Mouse (Mus musculus): ENCODE data around the gene Cenpc1.

The Cenpc1 gene

DNA sequence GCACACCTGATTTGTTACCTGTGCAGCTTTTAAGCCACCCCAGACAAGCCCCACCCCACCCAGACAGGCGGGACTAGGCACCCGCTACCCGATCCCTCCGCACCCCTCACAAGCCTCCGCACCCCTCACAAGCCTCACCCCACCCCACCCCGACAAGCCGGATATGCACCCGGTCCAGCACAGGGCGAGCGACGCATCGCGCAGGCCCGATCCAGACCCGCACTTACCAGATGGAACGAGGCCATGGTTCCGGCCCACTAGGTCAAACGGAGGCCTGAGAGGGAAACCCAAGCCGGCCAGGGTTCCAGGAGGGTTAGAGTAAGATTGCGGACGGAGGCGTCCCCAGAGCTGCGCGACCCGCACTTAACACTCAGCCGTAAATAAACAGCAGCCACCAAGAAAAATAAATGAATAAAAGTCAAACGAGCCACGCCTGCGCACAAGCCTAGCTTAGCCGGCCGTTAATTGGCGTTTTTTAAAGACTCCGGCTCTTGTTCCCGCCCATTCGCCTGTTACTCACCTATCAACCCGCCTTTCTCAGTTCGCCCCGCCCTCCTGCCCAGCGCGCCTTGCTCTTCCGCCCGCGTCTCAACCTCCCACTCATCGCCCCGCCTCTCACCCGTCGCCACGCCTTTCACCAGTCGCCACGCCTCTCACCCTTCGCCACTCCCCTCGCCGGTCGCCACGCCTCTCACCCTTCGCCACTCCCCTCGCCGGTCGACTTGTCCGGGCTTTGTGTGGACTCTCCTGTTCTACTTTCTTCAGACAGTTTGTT lies at the start of gene Cenpc1:
TSS of gene Cenpc1 (minus strand) at position 483 of the 775 bp plus-strand sequence.
- DNase-seq (ENCODE audit: low spot score) = peak; percentile 99

DNA sequence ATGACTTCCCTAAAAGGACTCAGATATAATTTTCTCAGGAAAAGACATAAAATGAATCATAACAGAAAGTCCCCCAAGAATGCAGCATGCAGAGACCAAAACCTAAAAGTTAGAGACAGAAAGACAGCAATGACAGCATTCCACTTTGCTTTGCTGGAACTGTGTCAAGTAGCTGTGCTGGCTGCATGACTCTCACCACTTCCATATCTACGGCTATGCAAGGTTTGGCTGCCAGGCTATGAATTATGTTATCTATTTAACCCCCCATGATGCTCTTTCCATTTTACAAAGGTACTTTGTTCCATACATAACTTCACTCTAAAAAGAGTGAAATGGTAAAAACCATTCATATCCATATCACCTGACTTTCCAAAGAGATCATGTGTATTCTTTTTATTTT lies 48.6 kb upstream of the Cenpc1 start:
- no peak for DNase-seq (ENCODE audit: low spot score)

DNA sequence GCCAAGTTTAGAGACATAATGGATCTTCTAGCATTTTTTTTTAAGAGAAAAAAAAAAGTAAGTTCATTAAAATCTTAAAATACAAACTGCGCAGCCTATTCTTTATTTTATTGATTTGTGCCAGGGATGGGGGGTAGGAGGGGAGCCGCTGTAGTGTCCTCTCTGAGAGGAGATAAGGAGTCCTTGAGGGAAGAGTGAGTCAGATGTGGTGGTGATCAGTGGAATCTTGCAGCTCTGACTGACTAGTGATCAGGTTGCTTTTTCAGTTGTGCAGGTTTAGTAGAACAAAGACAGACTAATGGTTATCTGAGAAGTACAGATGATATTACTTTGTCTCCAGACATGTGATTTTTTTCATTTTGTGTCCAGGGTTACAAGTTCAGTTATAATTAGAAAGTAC lies 47.7 kb upstream of the Cenpc1 start:
- DNase-seq (ENCODE audit: low spot score) = no peak

DNA sequence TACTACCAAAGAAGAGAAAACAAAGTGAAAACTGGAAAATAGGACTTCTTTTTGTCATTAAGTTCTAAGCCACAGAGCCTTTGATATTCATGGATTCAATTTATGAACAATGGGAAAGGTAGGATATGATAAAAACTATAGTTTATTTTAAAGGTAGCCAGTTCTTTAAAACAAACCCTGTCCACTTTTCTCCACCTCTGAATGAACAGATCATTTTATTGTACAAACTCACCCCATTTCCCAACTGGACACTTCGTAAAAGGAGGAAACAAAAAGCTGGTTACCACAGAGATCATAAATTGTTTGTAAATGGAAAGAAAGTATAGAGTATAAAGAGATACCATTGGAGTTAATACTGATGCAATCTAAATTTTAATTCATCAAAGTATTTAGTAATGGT lies 45.7 kb upstream of the Cenpc1 start:
- no peak for DNase-seq (ENCODE audit: low spot score)

DNA sequence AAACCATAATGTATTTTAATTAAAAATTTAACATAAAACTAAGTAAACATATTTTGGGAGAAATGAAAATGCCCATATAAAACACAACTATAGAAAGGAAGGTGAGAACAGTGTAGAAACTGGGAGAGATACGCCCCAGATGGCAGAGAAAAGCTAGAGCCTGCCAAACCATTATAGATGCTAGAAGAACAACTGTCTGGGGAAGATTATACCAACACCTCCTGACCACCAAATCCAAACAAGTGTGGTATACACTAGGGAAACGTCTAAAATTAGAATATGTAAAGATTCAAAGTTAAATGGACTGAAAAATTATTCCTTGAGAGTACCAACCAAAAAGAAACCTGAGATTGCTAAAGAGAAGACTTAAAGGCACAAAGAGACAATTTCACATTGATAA lies 41.2 kb upstream of the Cenpc1 start:
- no peak for DNase-seq (ENCODE audit: low spot score)

DNA sequence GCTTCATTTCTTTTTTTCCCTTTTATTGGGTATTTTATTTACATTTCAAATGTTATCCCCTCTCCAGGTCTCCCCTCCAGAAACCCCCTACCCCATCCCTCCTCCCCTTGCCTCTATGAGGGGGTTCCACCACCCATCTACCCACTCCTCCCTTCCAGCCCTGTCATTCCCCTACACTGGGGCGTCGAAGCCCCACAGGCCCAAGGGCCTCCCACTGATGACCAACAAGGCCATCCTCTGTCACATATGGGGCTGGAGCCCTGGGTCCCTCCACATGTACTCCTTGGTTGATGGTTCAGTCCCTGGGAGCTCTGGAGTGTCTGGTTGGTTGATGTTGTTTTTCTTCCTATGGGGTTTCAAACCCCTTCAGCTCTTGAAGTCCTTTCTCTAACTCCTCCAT lies 36.8 kb upstream of the Cenpc1 start:
- DNase-seq (ENCODE audit: low spot score) = no peak

DNA sequence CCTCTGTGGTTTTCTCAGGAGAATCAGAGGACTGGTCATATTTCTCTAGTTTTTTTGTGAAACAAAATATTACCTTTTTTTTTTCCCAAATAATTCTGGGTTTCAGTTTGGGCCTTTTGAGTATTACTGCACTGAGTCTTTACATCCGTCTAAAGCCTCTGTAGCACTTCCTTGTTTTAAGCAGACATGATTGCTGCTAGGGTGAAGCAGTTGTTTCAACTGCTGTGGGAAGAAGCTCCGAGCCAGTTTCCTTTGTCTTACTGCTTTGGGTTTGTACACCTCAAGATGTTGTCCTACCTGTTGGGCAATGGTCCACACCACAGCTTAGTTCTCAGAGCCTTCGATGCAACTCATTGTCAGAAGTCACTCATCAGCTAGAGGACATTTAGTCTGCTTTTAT lies 35.2 kb upstream of the Cenpc1 start:
- no peak for DNase-seq (ENCODE audit: low spot score)

DNA sequence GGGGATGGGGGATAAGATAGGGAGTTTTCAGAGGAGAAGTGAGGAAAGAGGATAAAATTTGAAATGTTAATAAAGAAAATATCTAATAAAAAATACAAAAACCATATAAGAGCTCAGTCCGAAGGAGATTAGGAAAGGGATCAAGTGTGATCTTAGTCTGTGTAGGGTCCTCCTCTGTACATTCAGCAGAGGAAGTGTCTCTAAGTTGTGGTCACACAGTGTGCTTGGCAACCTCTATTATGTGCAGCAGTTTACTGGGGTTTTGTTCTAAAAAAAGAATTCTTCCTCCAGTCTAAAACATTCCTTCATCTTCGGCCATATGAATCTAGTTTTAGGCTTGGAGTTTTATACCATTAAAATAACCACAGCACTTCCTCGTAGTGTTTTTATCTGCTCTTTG lies 33.6 kb upstream of the Cenpc1 start:
- no peak for DNase-seq (ENCODE audit: low spot score)

DNA sequence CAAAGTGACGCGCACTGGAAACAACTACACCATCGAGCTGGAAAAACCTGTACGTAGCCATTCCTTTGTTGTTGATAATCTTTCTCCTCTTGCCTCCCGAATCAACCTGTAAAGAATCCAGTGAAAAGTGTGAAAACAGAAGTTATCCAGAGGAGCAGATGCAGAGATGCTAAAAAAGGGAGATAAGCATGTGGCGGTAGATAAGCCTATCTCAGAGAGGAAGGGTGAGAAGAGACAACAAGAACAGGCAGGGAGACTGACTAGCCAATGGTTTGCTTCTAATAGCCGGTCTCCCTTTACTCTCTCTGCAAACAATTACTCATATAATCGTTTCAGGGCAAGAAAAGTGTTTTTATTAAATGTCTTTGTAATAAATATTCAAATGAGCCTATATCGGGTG lies 29.4 kb upstream of the Cenpc1 start:
- no peak for DNase-seq (ENCODE audit: low spot score)

DNA sequence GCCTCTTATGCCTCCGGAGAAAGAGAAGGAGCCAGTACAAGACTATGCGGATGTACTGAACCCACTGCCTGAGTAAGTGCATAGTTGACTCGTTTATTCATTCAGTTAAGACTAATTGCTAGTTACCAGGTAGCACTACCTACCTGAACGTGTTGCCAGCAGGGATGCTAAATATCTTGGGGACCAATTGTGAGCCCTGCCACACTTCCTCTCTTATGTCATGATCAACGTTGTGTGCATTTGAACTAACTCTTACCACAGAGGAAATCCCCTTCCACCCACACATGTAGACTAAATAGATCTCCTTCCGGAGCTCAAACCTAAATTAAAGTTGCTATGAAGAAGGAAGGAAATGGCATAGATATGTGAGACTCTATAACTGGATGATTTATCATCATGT lies 21.4 kb upstream of the Cenpc1 start:
- DNase-seq (ENCODE audit: low spot score) = no peak

DNA sequence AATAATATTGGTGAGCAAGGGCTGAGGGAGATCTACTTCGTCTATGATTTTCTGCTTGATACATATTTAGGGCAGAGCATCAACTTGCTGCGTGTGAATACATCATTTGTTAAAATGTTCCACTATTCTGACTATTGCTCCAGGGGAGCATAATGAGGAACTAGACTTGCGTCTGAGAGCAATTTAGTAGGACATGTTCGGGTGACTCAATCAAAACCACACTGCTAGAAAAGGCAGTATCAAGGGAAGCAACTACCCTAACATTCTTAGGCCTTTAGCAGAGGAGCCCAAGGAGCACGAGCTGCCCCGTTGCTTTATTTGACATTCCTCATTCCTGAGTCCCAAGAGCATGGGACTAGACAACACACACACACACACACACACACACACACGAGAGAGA lies 19.6 kb upstream of the Cenpc1 start:
- DNase-seq (ENCODE audit: low spot score) = no peak

DNA sequence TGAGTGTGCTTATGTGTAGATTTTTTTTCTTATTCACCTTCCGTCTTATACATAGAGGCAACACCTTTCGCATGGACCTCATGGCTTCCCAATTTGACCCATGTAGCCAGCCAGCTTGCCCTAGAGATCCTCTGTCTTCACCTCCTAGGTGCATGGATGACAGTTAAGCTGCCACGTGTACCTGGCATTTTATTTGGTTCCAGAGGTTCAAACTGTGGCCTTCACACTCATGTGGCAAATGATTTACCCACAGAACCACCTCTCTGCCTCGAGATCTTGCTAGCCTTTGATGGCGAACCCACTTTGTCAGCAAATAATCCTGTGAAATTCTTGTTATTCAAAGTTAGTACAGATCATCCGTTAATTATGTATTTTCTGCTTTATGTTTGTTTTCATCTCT lies 18.6 kb upstream of the Cenpc1 start:
- DNase-seq (ENCODE audit: low spot score) = no peak

DNA sequence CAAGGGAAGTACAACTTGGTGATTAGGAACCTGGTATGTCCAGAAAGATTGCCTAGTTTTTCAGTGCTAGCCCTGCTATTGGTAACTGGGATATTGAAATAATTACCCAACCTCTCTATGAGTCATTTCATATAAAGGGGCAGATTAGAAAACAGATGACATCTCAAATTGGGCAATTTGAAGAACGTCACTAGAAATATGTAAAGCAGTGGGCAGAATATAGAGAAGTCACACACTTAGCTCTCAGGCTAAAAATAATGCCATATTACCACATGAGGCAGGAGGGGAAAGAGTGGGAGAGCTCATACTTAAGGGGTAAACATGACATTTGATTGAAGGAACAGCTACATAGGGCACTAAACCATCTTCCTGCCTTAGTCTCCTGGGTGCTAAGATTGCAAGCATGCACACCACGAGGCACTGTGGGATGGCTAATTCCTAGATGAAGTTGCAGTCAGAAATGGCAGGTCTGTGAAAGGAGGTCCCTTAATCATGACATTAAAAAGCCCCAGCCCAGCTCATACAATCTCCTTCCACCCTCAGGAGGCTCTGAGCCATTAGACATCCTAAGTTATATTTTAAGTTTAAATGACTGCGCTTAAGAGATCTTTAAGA lies 13.4 kb upstream of the Cenpc1 start:
- DNase-seq (ENCODE audit: low spot score) = no peak

DNA sequence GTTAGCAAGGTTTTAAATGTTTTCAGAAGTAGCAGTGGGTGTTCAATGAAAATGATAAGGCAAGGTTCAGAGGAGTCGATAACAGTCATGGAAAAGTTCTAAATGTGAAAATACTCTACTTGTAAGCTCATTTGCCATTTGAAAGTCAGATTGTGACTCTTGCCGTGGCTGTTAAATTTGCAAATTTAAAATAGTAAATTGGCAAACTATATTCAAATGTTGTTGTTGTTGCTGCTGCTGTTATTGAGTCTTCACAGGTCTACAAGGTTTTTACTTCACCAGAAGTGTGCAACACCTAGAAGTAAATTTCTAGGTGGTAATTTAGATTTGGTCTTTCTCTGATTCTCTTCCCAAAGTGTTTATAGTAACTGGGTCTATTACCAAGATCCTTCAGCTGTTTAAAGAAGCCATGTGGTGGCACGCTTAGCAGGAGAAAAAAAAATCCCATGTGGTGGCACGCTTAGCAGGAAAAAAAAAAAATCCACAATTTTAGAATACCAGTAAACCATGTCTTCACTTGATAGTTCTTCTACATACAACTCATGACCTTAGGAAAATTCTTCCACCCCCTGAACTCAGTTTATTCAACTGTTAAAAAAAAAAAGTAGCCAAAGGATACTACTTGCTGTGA lies 7.5 kb upstream of the Cenpc1 start:
- no peak for DNase-seq (ENCODE audit: low spot score)

DNA sequence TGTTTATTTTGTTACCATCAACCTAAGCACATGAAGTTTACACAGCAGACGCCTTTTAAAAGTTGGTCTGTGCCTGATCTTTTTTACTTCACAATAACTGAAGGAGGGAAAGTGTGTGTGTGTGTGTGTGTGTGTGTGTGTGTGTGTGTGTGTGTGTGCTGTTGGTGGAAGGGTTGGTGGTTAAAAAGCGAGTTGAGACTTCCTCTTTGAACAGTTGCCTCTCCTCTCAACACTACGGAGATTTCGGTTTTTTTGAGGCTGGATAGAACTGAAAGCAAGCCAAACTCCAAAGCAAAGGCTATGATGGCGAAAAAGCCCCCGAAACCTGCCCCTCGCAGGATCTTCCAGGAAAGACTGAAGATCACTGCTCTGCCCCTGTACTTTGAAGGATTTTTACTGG lies 6.2 kb upstream of the Cenpc1 start, which contains the start of gene Stap1:
TSS of gene Stap1 (plus strand) at position 209 of the 400 bp plus-strand sequence.
- no peak for DNase-seq (ENCODE audit: low spot score)

DNA sequence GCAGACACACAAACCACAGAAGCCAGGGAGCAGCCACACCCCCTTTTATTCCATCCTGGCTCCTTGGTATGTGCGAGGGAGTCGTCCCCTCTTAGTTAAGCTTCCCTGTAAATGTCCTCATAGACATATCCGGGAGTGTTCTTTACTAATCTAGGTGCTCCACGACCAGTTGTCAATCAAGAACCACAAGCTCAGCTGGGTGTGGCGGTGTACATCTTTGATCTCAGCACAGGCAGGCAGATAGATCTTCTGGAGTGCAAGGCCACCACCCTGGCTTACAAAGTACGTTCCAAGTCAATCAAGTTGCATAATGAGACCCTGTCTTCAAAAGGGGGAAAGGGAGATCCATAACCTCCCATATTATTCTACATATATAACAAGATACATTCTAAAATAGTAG lies 3.7 kb upstream of the Cenpc1 start:
- DNase-seq (ENCODE audit: low spot score) = no peak

DNA sequence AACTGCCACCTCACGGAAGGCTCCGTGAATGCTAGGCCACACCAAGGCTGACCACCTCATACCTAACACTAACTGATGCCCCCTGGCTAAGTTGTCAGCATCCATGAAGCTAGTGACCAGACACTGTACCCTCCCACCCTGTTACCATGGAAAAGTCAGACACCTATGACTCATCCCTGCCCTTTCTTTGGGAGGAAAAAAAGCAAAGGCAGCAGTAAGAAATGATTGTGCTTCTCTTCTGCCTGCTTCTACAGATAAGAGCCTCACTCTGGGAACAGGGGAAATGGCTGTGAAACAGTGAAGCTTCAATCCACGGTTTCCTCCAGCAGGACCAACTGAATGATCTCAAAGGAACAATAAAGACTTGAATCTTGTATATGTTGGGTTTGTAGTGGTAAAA lies 3.1 kb upstream of the Cenpc1 start:
- no peak for DNase-seq (ENCODE audit: low spot score)

DNA sequence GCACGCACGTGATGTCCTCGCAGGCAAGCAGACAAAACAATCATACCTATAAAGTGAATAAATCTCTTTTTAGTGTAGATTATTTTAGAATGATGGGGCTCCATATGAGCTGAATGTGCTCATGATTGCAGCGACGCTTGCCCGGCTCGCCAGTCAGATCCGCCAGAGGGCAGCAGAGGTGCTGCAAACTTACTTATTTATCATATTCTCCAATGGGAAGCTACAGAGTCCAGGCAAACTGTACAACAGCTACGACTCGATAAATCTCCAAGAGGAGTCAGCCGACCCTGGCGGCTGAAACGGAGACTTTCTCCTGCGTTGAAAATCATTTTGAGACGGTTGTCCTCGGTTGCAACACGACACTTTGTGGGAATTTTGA lies 1.2 kb upstream of the Cenpc1 start:
- peak; percentile 90 for DNase-seq (ENCODE audit: low spot score)

DNA sequence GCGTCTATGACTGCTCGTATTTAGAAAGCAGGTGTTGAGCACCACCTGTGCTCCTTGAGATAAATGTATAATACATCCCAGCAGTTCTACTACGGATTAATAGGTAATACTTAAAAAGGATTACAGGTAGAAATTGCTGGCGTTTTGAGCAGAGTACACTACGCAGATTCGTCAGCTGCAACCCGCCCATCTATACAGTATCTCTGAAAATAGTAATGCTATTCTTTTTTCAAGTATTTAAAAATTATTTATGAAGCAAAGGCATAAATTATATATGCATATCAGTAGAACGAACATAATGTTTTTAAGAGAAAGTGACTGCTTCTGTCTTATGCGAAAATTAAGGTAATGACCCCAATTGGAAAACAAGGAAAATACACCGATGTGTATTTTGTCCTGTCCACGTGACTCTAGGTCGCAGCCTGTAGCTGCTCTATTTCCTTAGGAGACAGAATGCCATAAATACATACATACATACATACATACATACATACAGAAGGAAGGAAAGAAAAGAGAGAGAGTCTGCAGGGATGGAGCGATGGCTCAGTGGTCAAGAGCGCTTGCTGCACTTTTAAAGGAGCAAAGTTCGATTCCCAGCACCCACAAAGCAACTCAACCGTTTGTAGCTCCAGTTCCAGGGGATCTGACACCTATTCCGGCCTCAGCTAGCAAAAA lies 630 bp upstream of the Cenpc1 start:
- DNase-seq (ENCODE audit: low spot score) = peak; percentile 44

DNA sequence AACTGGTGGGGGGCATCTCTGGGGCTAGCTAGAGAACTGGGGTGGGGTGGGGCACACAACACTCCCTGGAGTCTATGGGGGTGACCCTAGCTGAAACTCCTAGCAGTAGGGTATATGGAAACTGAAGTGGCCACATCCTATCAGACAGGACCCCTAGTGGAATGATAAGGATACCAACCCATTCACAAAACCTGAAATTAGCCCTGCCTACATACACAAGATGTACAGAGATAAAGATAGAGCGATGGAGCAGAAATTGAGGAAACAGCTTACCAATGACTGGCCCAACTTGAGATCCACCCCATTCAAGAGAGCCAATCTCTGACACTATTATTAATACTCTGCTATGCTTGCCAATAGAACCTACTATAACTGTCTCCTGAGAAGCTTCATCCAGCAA lies 1.9 kb downstream of the Cenpc1 start:
- DNase-seq (ENCODE audit: low spot score) = no peak

DNA sequence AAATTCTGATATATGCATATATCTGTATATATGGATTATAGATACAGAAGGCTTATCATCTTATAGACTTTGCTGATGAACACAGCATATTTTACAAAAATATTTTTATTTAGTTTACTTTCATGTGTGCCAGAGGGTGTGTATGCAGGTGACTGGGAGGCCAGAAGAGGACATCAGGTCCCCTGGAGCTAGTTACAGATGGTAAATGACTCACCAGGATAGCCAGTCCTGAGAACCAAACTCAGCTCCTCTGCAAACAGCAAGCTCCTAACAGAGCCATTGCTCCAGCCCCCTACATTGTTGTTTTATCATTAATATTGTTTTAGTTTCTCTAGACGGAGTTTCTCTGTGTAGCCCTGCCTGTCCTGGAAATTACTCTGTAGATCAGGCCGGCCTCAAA lies 35.6 kb downstream of the Cenpc1 start:
- DNase-seq (ENCODE audit: low spot score) = no peak

DNA sequence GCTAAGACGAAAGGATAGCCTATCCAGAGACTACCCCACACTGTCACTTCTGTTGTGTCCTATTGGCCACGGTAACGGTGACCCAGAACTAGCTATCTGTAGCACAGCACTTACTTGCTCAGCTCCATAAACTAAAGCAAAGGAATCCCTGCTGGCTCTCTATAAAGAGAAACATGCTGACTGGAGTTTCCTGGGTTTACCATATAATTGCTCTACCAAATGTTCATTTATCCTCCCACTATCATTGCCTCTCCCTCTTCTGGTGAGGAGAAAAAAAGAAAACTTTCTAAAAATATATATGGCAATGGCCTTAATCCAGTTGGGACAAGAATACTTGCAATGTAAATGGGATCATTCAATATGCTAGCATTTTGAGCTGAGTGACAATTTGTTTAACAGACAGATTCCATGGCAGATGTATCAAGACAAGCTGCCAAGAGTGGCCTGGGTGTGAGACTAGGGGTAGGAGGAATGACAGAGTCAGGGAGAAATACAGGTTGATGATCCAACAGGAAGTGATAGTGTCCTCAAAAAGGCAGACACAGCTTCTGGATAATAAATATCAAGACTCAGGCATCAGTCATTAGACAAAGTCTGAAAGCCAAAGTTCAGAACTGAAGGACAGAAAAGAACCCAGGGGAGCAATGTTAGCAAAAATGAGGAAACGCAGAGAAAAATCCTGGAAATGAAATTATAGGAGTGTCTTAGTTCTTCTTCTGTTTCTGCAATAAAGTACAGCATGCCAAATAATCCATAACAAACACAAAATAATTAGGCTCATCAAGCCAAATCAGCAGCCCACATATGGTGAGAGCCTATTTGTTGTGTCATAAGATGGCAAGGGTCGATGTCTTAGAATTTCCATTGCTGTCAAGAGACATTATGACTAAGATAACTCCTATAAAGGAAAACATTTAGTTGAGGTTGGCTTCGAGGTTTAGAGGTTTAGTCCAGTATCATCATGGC lies 68.6 kb downstream of the Cenpc1 start:
- DNase-seq (ENCODE audit: low spot score) = no peak

Data from testis, postnatal 10 days (tissue).